Mouse (Mus musculus): ENCODE data around the gene L3mbtl4. TPM values are rescaled to one million over a fixed set of nuclear protein-coding genes. Genes with fewer than 3 reads are reported as not detected.

L3mbtl4 gene
- polyA plus RNA-seq, 1 experiment from 2014 or later, result 0.32 TPM

DNA sequence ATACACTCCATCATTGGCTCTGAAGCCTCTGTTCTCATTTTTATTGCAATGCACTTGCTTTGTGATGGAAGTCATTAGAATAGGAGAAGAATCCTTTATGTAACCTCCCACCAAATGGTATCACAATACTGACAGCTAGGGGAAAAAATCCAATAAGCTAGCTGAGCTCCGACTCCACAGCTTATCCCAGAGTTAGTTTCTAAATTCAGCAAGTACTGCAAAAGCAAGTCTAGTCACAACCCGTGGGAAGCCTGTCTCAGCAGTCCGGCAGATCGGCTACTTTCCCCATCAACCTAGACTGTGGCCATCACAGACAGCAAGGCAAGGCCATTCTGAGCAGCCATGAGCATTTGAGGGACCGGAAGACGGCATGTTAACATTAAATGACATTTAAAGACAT is 298.2 kb downstream of the L3mbtl4 start:
- H3K9ac ChIP-seq, result no peak overlapping the region
- H3K27me3 ChIP-seq (ENCODE audit: insufficient read depth, low read length), result no peaks in the 10 kb centered on the region
- DNase-seq (no peak), ATAC-seq (ENCODE audit: insufficient read depth) (no peak)
- no peak overlapping the region for H3K4me3 ChIP-seq (ENCODE audit: low read depth, low read length)
- WGBS, result 81% methylated on average over 6 of the region's 6 CpGs
- no peaks in the 10 kb centered on the region for H3K4me1 ChIP-seq (ENCODE audit: insufficient read depth)
- H3K27ac ChIP-seq (ENCODE audit: low read depth), result no peak overlapping the region
- TF ChIP-seq CTCF (IDR thresholded peaks at IDR 0.05; ENCODE audit: low read depth), result no peak
- no peaks in the 10 kb centered on the region for H3K36me3 ChIP-seq (ENCODE audit: insufficient read depth)
- no peak overlapping the region for H3K4me2 ChIP-seq
- H3K9me3 ChIP-seq (ENCODE audit: low read depth, low read length), result no peaks in the 10 kb centered on the region

DNA sequence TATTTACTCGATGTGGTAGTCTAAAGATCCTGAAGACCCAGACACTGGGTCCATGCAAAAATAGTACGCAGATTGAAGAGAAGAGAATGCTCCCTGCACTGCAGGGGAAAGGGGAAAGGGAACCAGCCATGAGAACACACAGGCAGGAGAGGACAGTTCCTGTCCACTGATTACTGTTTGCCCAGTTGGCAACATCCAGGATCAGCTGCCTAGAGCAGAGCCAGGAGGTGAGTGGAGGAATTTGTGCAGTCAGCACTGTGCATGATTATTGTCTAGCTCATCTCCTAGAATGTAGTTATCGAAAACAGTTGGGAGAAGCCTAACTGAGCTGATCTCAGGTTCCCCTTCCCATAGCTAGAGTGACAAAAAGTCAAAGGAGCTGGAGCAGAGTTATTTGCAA is 311.6 kb downstream of the L3mbtl4 start:
- 74% methylated on average over 3 of the region's 3 CpGs for WGBS
- no peak overlapping the region for H3K4me2 ChIP-seq
- no peak for DNase-seq
- no peaks in the 10 kb centered on the region for H3K4me1 ChIP-seq (ENCODE audit: insufficient read depth)
- no peak for ATAC-seq (ENCODE audit: insufficient read depth)
- TF ChIP-seq CTCF (IDR thresholded peaks at IDR 0.05; ENCODE audit: low read depth), result no peak
- no peak overlapping the region for H3K4me3 ChIP-seq (ENCODE audit: low read depth, low read length)
- H3K9ac ChIP-seq, result no peak overlapping the region
- no peaks in the 10 kb centered on the region for H3K9me3 ChIP-seq (ENCODE audit: low read depth, low read length)
- no peaks in the 10 kb centered on the region for H3K27me3 ChIP-seq (ENCODE audit: insufficient read depth, low read length)
- no peak overlapping the region for H3K27ac ChIP-seq (ENCODE audit: low read depth)
- H3K36me3 ChIP-seq (ENCODE audit: insufficient read depth), result no peaks in the 10 kb centered on the region

DNA sequence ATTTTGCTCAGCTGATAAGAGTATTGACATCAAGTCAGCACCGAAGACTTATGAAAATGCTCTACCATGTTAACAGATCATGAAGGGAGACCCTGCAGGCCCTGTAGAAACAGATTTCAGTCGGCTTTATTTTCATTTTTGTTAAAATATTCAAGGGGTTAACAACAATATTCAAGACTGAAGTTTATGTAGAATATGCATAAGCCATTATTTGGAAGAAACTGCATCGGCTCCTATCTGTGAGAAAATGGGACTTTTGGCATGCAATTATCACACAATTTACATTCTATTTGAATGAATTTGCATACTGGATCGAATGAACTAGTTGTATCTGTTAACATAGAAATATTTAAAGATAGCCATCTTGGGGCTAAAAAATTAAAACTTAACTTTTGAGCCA is 318.0 kb downstream of the L3mbtl4 start:
- H3K4me1 ChIP-seq (ENCODE audit: insufficient read depth), result no peaks in the 10 kb centered on the region
- H3K9me3 ChIP-seq (ENCODE audit: low read depth, low read length), result no peaks in the 10 kb centered on the region
- no peak for TF ChIP-seq CTCF (IDR thresholded peaks at IDR 0.05; ENCODE audit: low read depth)
- DNase-seq (no peak), ATAC-seq (ENCODE audit: insufficient read depth) (no peak)
- no peaks in the 10 kb centered on the region for H3K27me3 ChIP-seq (ENCODE audit: insufficient read depth, low read length)
- H3K27ac ChIP-seq (ENCODE audit: low read depth), result no peak overlapping the region
- no peak overlapping the region for H3K4me2 ChIP-seq
- no peak overlapping the region for H3K4me3 ChIP-seq (ENCODE audit: low read depth, low read length)
- H3K9ac ChIP-seq, result no peak overlapping the region
- H3K36me3 ChIP-seq (ENCODE audit: insufficient read depth), result no peaks in the 10 kb centered on the region
- WGBS, result 66% methylated on average over 4 of the region's 4 CpGs

DNA sequence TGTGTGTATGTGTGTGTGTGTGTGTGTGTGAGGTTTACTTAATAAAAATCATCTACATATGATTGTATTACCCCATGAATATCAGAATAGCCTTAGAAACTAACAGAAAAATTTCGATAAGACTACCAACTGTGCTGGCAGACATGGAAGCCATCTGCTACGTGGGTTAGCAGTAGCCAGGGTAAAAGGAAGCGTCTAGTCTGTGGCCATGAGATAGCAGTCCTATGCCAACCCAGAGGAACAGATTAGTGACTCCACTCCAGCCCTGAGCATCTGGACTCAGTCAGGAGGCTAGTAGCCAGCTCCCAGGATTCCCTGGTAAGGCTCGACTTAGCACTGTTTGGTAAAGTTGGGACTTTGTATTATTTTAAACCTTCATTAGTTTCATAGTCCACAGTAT is 329.1 kb downstream of the L3mbtl4 start:
- no peak overlapping the region for H3K9ac ChIP-seq
- H3K4me2 ChIP-seq, result no peak overlapping the region
- no peak overlapping the region for H3K27ac ChIP-seq (ENCODE audit: low read depth)
- no peaks in the 10 kb centered on the region for H3K27me3 ChIP-seq (ENCODE audit: insufficient read depth, low read length)
- H3K9me3 ChIP-seq (ENCODE audit: low read depth, low read length), result no peaks in the 10 kb centered on the region
- H3K36me3 ChIP-seq (ENCODE audit: insufficient read depth), result no peaks in the 10 kb centered on the region
- ATAC-seq (ENCODE audit: insufficient read depth) (no peak), DNase-seq (no peak)
- TF ChIP-seq CTCF (IDR thresholded peaks at IDR 0.05; ENCODE audit: low read depth), result no peak
- H3K4me3 ChIP-seq (ENCODE audit: low read depth, low read length), result no peak overlapping the region
- 64% methylated on average over 4 of the region's 4 CpGs for WGBS
- no peaks in the 10 kb centered on the region for H3K4me1 ChIP-seq (ENCODE audit: insufficient read depth)

DNA sequence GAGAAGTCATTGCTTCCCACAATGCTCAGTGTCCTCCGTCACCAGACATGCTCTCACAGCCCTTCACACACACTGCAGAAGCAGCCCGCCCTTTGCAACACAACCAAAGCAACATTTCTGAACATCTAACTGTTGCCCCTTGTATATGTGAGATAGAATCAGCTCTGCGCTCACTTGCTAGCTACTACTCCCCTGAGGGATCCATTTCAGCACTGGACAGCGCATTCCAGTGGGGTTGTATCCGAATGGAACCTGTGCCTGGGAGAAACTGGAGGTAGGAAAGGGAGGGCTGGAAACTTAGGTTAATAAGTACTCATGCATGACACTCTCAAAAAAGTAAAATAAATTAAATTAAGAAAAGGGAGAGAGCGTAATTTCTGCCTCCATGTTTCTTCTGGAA is 334.1 kb downstream of the L3mbtl4 start:
- no peaks in the 10 kb centered on the region for H3K27me3 ChIP-seq (ENCODE audit: insufficient read depth, low read length)
- ATAC-seq (ENCODE audit: insufficient read depth), result no peak
- 41% methylated on average over 6 of the region's 6 CpGs for WGBS

DNA sequence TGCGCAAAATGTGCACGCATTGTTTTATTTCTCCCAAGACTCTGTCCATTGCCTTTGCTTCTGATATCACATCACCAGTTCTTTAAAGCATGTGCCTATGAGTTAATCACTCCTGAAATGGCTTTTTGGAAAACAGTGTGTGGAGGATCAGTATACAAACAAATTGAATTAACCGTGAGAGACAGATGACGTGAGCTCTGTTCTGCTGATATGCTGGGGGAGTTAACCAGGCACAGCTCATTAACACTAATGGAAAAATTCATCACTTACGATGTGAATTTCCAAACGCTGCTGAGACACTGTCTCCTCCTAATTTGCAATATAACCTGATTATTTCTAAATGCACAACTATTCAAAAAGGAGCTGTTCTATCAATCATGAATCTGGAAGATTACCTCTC is 337.6 kb downstream of the L3mbtl4 start:
- no peak overlapping the region for H3K4me3 ChIP-seq (ENCODE audit: low read depth, low read length)
- H3K9ac ChIP-seq, result no peak overlapping the region
- H3K9me3 ChIP-seq (ENCODE audit: low read depth, low read length), result no peaks in the 10 kb centered on the region
- H3K27ac ChIP-seq (ENCODE audit: low read depth), result no peak overlapping the region
- no peak overlapping the region for H3K4me2 ChIP-seq
- no peak for ATAC-seq (ENCODE audit: insufficient read depth)
- DNase-seq, result no peak
- no peak for TF ChIP-seq CTCF (IDR thresholded peaks at IDR 0.05; ENCODE audit: low read depth)
- 73% methylated on average over 6 of the region's 6 CpGs for WGBS
- H3K27me3 ChIP-seq (ENCODE audit: insufficient read depth, low read length), result no peaks in the 10 kb centered on the region
- H3K4me1 ChIP-seq (ENCODE audit: insufficient read depth), result no peaks in the 10 kb centered on the region
- no peaks in the 10 kb centered on the region for H3K36me3 ChIP-seq (ENCODE audit: insufficient read depth)

More for the DNA sequence above, 334.1 kb downstream of the L3mbtl4 start:
- peak; percentile 87 for DNase-seq
- no peak for TF ChIP-seq CTCF (IDR thresholded peaks at IDR 0.05; ENCODE audit: low read depth)
- Histone ChIP-seq H3K27ac (ENCODE audit: low read depth) (no peak overlapping the region), H3K36me3 (ENCODE audit: insufficient read depth) (no peaks in the 10 kb centered on the region), H3K9me3 (ENCODE audit: low read depth, low read length) (no peaks in the 10 kb centered on the region), H3K4me2 (no peak overlapping the region), H3K4me3 (ENCODE audit: low read depth, low read length) (no peak overlapping the region), H3K4me1 (ENCODE audit: insufficient read depth) (no peaks in the 10 kb centered on the region), H3K9ac (no peak overlapping the region)

DNA sequence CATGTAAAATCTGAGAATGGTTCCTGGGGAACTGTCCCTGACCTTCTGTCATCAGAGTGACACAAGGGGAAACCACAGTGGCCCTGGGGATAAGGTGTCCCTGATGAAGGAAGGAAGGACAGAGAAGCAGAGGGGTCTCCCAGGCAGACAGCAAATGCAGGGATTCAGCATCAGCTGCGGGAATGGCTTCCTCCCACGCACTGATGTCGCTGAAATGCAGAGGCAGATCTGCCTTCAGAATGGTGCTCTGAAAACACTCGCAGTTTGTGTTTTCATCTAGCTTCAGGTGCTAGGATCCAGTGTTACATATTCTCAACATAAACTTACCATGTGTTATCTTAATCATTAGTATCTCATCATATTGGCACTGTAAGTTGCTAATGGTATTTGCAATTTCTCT is 351.7 kb downstream of the L3mbtl4 start:
- Histone ChIP-seq H3K27me3 (ENCODE audit: insufficient read depth, low read length) (no peaks in the 10 kb centered on the region), H3K9ac (no peak overlapping the region), H3K4me1 (ENCODE audit: insufficient read depth) (no peaks in the 10 kb centered on the region), H3K36me3 (ENCODE audit: insufficient read depth) (no peaks in the 10 kb centered on the region), H3K4me3 (ENCODE audit: low read depth, low read length) (no peak overlapping the region), H3K4me2 (no peak overlapping the region), H3K9me3 (ENCODE audit: low read depth, low read length) (no peaks in the 10 kb centered on the region), H3K27ac (ENCODE audit: low read depth) (no peak overlapping the region)
- WGBS, result 73% methylated on average over 4 of the region's 4 CpGs
- no peak for DNase-seq
- no peak for TF ChIP-seq CTCF (IDR thresholded peaks at IDR 0.05; ENCODE audit: low read depth)
- ATAC-seq (ENCODE audit: insufficient read depth), result no peak

All from lung, embryonic 14.5 days (tissue).